Mouse (Mus musculus): ENCODE measurements around the gene Usp50.

- no peak for TF ChIP-seq CTCF (IDR thresholded peaks at IDR 0.05; ENCODE audit: low read depth, low read length)
- TF ChIP-seq EP300 (IDR thresholded peaks at IDR 0.05; ENCODE audit: insufficient read depth, low read depth, low read length) = no peak
- TF ChIP-seq POLR2A (IDR thresholded peaks at IDR 0.05; ENCODE audit: insufficient read depth, low read length) = no peak
Observed at GRCm38 (mm10) chr2:126780286-126780685, 3.0 kb downstream of the Usp50 start.

All from ES-Bruce4 (cell line).